Mouse (Mus musculus): ENCODE results near the gene Npvf.

- TF ChIP-seq CTCF (IDR thresholded peaks at IDR 0.05; ENCODE audit: low read depth) (no peak), EP300 (IDR thresholded peaks at IDR 0.05; ENCODE audit: low read depth) (no peak)
Observed at GRCm38 (mm10) chr6:50689121-50689815, 35.0 kb upstream of the Npvf start.
